Mouse (Mus musculus): ENCODE results near the gene Mbtd1. TPM values are rescaled to one million over a fixed set of nuclear protein-coding genes. Genes with fewer than 3 reads are reported as not detected.

Mbtd1 gene
- polyA plus RNA-seq, 1 experiment from 2014 or later = 44.1 TPM

DNA sequence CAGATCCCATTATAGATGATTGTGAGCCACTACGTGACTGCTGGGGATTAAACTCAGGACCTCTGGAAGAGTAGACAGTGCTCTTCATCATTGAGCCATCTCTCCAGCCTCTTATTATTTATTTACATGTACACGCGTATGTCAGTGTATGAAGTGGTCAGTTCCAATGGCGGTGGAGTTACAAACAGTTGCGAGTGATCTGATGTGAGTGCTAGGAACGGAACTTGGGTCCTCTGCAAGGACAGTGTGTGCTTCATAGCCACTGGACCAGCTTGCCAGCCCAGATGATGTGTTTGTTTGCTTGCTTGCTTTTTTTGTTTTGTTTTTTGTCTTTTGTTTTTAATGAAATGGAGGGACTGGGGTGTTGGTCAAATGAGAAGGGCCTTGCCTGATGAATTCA is 83.5 kb downstream of the Mbtd1 start:
- Histone ChIP-seq H3K4me3 (replicated peaks; ENCODE audit: low read length) (no peak overlapping the region), H3K36me3 (ENCODE audit: control insufficient read depth, insufficient read depth) (peaks cover 13% of the 10 kb centered on the region), H3K4me2 (ENCODE audit: low read length) (no peak overlapping the region), H3K4me1 (replicated peaks; ENCODE audit: control insufficient read depth, insufficient read depth, low read length) (peaks cover 13% of the 10 kb centered on the region), H3K9ac (replicated peaks; ENCODE audit: low read depth, low read length) (no peak overlapping the region), H3K9me3 (ENCODE audit: control insufficient read depth, low read length) (no peaks in the 10 kb centered on the region), H3K27me3 (replicated peaks; ENCODE audit: control insufficient read depth, insufficient read depth, low read length) (no peaks in the 10 kb centered on the region), H3K27ac (ENCODE audit: low read length) (no peak overlapping the region)
- WGBS = 91% methylated on average over 6 of the region's 6 CpGs
- no peak for ATAC-seq

DNA sequence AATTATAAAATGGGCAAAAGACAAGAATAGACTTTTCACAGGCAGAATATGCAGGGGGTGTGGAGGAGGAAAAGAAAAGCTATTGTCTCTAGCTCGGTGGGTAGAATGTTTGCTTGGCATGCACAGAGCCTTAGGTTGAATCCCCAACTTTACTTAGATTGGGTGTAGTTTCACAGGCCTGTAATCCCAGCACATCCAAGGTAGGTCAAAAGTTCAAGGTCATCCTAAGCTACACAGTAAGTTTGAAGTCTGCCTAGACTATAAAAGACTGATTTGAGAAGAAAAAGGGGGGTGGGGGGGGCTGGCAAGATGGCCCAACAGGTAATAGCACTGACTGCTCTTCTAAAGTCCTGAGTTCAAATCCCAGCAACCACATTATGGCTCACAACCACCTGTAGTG is 84.1 kb downstream of the Mbtd1 start:
- Histone ChIP-seq H3K4me2 (ENCODE audit: low read length) (no peak overlapping the region), H3K9ac (replicated peaks; ENCODE audit: low read depth, low read length) (no peak overlapping the region), H3K36me3 (ENCODE audit: control insufficient read depth, insufficient read depth) (peaks cover 11% of the 10 kb centered on the region), H3K27ac (ENCODE audit: low read length) (no peak overlapping the region), H3K9me3 (ENCODE audit: control insufficient read depth, low read length) (no peaks in the 10 kb centered on the region), H3K4me1 (replicated peaks; ENCODE audit: control insufficient read depth, insufficient read depth, low read length) (peaks cover 13% of the 10 kb centered on the region), H3K27me3 (replicated peaks; ENCODE audit: control insufficient read depth, insufficient read depth, low read length) (no peaks in the 10 kb centered on the region), H3K4me3 (replicated peaks; ENCODE audit: low read length) (no peak overlapping the region)
- no peak for ATAC-seq
- 74% methylated on average over 1 of the region's 1 CpGs for WGBS

DNA sequence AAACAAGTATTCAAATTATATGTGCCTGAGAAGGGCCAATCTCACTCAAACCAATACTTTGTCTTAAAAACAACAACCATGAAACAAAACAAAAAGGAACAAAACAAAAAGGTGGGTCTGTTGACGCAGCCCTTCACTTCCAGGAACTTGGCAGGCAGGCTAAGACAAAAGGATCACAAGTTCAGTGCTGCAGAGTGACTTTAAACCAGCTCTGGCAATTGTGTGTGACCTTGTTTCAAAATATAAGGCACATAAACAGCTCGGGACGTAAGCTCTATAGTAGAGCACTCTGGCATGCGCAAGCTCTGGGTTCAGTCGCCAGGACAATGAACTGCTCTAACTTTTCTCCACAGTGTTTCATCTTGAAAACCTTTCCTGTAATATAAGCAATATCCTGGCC is 87.3 kb downstream of the Mbtd1 start:
- Histone ChIP-seq H3K9me3 (ENCODE audit: control insufficient read depth, low read length) (no peaks in the 10 kb centered on the region), H3K4me2 (ENCODE audit: low read length) (no peak overlapping the region)

DNA sequence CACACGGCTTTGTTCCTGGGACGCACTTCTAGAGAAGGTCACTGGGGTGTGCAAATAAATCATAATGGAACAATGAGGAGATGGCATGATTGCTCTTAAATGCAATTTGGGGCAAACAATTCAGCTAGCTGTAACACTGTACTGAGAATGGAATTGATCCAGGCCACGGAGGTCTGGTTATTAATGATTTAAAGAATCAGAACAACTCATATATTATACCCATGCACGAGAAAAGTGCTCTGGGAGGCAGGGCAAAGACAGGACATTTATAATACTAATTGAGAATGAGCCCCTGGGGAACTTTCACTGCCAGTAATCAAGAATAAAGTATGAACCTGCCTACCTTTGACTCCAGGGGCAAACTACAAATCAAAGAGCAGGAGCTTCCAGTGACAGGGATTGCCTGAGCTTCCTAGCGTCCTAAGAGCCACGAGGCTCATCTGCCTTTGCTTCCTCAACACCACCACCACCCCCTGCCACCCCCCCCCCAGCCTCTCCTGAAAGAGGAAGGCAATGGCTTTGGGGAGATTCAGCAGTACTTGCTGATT is 93.9 kb downstream of the Mbtd1 start:
- H3K27ac ChIP-seq (ENCODE audit: low read length) = no peak overlapping the region
- WGBS = 58% methylated on average over 6 of the region's 6 CpGs
- ATAC-seq = no peak
- no peaks in the 10 kb centered on the region for H3K36me3 ChIP-seq (ENCODE audit: control insufficient read depth, insufficient read depth)
- H3K9me3 ChIP-seq (ENCODE audit: control insufficient read depth, low read length) = no peaks in the 10 kb centered on the region
- no peak overlapping the region for H3K4me3 ChIP-seq (replicated peaks; ENCODE audit: low read length)
- H3K27me3 ChIP-seq (replicated peaks; ENCODE audit: control insufficient read depth, insufficient read depth, low read length) = no peaks in the 10 kb centered on the region
- no peak overlapping the region for H3K9ac ChIP-seq (replicated peaks; ENCODE audit: low read depth, low read length)
- no peak overlapping the region for H3K4me2 ChIP-seq (ENCODE audit: low read length)
- no peaks in the 10 kb centered on the region for H3K4me1 ChIP-seq (replicated peaks; ENCODE audit: control insufficient read depth, insufficient read depth, low read length)

More for the DNA sequence above, 87.3 kb downstream of the Mbtd1 start:
- H3K36me3 ChIP-seq (ENCODE audit: control insufficient read depth, insufficient read depth) = no peaks in the 10 kb centered on the region
- H3K9ac ChIP-seq (replicated peaks; ENCODE audit: low read depth, low read length) = no peak overlapping the region
- ATAC-seq = no peak
- WGBS = 82% methylated on average over 5 of the region's 5 CpGs
- peaks cover 5% of the 10 kb centered on the region; the same call in 1 of the 2 replicates for H3K4me1 ChIP-seq (replicated peaks; ENCODE audit: control insufficient read depth, insufficient read depth, low read length)
- H3K27me3 ChIP-seq (replicated peaks; ENCODE audit: control insufficient read depth, insufficient read depth, low read length) = no peaks in the 10 kb centered on the region
- no peak overlapping the region for H3K4me3 ChIP-seq (replicated peaks; ENCODE audit: low read length)
- no peak overlapping the region for H3K27ac ChIP-seq (ENCODE audit: low read length)

DNA sequence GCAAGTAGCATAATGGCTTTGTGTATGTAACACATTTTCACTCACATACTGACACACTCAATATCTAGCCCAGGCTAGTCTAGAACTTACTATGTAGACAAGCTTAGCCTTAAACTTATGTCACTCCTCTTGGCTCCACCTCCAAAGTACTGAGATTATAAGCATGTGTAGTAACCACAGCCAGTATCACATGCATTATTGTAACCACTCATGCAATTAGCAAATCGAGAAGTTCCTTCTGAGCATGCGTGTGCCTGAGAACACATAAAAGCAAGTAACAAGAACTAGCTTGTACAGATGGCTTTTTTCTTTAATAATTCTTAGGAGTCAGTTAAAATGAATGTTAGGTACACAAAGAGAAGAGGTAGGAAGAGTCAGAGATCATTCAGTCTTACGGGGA is 99.0 kb downstream of the Mbtd1 start:
- no peak for ATAC-seq
- WGBS = 100% methylated on average over 3 of the region's 3 CpGs
- Histone ChIP-seq H3K36me3 (ENCODE audit: control insufficient read depth, insufficient read depth) (no peaks in the 10 kb centered on the region), H3K4me3 (replicated peaks; ENCODE audit: low read length) (no peak overlapping the region), H3K4me2 (ENCODE audit: low read length) (no peak overlapping the region), H3K4me1 (replicated peaks; ENCODE audit: control insufficient read depth, insufficient read depth, low read length) (no peaks in the 10 kb centered on the region), H3K9ac (replicated peaks; ENCODE audit: low read depth, low read length) (no peak overlapping the region), H3K27me3 (replicated peaks; ENCODE audit: control insufficient read depth, insufficient read depth, low read length) (no peaks in the 10 kb centered on the region), H3K27ac (ENCODE audit: low read length) (no peak overlapping the region), H3K9me3 (ENCODE audit: control insufficient read depth, low read length) (no peaks in the 10 kb centered on the region)

DNA sequence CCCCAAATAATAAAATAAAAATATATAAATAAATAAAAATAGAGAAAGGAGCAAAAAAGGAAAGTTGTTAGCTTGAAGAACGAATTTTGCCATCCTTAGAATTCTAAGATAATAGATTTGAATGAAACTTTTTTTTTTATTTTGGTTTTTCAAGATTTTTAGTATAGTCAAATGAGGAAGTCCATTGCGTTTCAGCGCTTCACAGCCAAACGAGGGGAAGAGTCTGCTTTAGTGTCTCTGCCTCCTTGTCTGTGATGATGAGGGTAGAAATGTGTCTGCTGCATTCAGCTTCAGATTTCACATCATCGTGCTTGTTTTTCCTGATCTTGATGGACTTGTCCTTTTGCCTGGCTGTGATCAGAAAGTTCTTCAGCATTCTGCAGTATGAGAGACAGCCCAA is 99.6 kb downstream of the Mbtd1 start:
- no peaks in the 10 kb centered on the region for H3K4me1 ChIP-seq (replicated peaks; ENCODE audit: control insufficient read depth, insufficient read depth, low read length)
- H3K9ac ChIP-seq (replicated peaks; ENCODE audit: low read depth, low read length) = no peak overlapping the region
- no peaks in the 10 kb centered on the region for H3K36me3 ChIP-seq (ENCODE audit: control insufficient read depth, insufficient read depth)
- H3K9me3 ChIP-seq (ENCODE audit: control insufficient read depth, low read length) = no peaks in the 10 kb centered on the region
- no peak overlapping the region for H3K4me2 ChIP-seq (ENCODE audit: low read length)
- WGBS = 86% methylated on average over 5 of the region's 5 CpGs
- no peaks in the 10 kb centered on the region for H3K27me3 ChIP-seq (replicated peaks; ENCODE audit: control insufficient read depth, insufficient read depth, low read length)
- no peak overlapping the region for H3K27ac ChIP-seq (ENCODE audit: low read length)
- ATAC-seq = no peak
- no peak overlapping the region for H3K4me3 ChIP-seq (replicated peaks; ENCODE audit: low read length)

DNA sequence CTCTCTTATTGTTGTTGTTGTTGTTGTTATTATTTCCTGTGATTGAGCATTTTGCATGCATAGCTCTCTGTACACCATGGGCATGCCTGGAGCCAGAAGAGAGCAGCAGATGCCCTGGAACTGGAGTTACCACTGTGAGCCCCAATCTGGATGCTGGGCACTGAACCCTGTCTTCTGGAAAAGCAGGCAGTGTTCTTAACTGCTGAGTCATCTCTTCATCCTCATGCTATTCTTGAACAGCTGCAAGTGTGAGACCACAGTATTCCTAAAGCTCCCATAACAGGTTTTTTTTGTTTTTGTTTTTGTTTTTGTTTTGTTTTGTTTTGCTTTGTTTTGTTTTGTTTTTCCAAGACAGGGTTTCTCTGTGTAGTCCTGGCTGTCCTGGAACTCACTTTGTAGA is 100.6 kb downstream of the Mbtd1 start:
- no peaks in the 10 kb centered on the region for H3K36me3 ChIP-seq (ENCODE audit: control insufficient read depth, insufficient read depth)
- no peak overlapping the region for H3K9ac ChIP-seq (replicated peaks; ENCODE audit: low read depth, low read length)
- no peaks in the 10 kb centered on the region for H3K9me3 ChIP-seq (ENCODE audit: control insufficient read depth, low read length)
- H3K4me1 ChIP-seq (replicated peaks; ENCODE audit: control insufficient read depth, insufficient read depth, low read length) = no peaks in the 10 kb centered on the region
- no peak for ATAC-seq
- no peak overlapping the region for H3K27ac ChIP-seq (ENCODE audit: low read length)
- H3K27me3 ChIP-seq (replicated peaks; ENCODE audit: control insufficient read depth, insufficient read depth, low read length) = no peaks in the 10 kb centered on the region
- no peak overlapping the region for H3K4me2 ChIP-seq (ENCODE audit: low read length)
- H3K4me3 ChIP-seq (replicated peaks; ENCODE audit: low read length) = no peak overlapping the region

DNA sequence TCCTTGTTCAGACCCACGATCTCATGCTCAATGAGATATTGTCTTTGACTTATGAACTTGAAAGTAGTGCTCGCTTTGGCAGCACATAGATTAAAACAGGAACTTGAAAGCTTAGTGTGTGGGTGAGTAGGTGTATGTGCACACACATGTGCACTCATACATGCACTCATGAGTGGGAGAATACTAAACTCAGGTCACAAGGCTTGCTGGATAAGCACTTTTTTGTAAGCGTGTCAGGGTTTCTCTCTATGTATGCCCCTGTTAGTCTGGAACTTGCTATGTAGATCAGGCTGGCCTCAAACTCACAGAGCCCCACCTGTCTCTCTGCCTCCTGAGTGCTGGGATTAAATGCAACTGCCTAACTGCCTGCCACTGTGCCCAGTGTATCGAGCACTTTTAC is 101.4 kb downstream of the Mbtd1 start:
- Histone ChIP-seq H3K4me2 (ENCODE audit: low read length) (no peak overlapping the region), H3K27me3 (replicated peaks; ENCODE audit: control insufficient read depth, insufficient read depth, low read length) (0 out of 2 replicates have a peak, but pooled peaks cover 5% of the 10 kb centered on the region), H3K36me3 (ENCODE audit: control insufficient read depth, insufficient read depth) (no peaks in the 10 kb centered on the region), H3K27ac (ENCODE audit: low read length) (no peak overlapping the region), H3K4me3 (replicated peaks; ENCODE audit: low read length) (no peak overlapping the region), H3K9ac (replicated peaks; ENCODE audit: low read depth, low read length) (no peak overlapping the region), H3K4me1 (replicated peaks; ENCODE audit: control insufficient read depth, insufficient read depth, low read length) (no peaks in the 10 kb centered on the region), H3K9me3 (ENCODE audit: control insufficient read depth, low read length) (no peaks in the 10 kb centered on the region)
- WGBS = 87% methylated on average over 4 of the region's 4 CpGs
- ATAC-seq = no peak

DNA sequence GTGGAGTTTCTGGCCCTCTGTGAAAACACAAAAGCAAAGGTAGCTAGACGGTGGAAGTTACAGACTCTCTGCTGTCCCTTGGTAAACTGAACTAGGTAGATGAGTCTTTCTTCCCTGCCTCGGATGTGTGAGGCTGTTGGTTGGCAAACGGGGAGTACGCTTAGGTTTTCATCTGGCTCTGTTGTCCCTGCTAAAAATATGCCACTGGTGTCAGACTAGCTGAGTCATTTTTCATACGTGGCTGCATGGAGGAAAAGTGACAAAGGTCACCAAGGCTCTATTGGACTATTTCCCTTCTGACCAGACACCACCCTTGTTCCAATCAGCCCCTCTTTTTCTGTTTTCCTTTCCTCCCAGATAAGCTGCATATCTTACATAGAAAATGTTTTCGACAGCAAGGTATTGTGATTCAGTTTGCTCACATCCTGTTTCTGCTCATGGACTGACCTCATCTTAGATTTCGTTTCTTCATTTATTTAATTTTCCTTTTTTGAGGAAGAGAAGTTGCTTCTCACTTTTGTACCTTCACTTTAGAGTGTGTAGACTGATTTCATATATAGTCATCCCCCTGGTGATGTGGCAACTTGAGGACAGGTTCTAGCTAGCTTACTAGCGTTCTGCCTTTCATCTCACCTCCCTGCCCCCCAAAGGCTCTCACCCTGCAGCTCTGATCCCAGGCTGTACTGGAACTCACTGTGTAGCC is 102.1 kb downstream of the Mbtd1 start:
- H3K9me3 ChIP-seq (ENCODE audit: control insufficient read depth, low read length) = no peaks in the 10 kb centered on the region
- H3K27me3 ChIP-seq (replicated peaks; ENCODE audit: control insufficient read depth, insufficient read depth, low read length) = 0 out of 2 replicates have a peak, but pooled peaks cover 5% of the 10 kb centered on the region
- H3K4me3 ChIP-seq (replicated peaks; ENCODE audit: low read length) = no peak overlapping the region
- H3K27ac ChIP-seq (ENCODE audit: low read length) = no peak overlapping the region
- 73% methylated on average over 8 of the region's 8 CpGs for WGBS
- H3K4me1 ChIP-seq (replicated peaks; ENCODE audit: control insufficient read depth, insufficient read depth, low read length) = no peaks in the 10 kb centered on the region
- no peak for ATAC-seq
- H3K4me2 ChIP-seq (ENCODE audit: low read length) = no peak overlapping the region
- H3K9ac ChIP-seq (replicated peaks; ENCODE audit: low read depth, low read length) = no peak overlapping the region
- no peaks in the 10 kb centered on the region for H3K36me3 ChIP-seq (ENCODE audit: control insufficient read depth, insufficient read depth)

Data from forebrain, embryonic 16.5 days (tissue).